Mouse (Mus musculus) induced T-regulatory cell, adult 2 months (primary cell): ENCODE measurements at regions not wholly inside any gene's neighbourhood (a gene's known extent, or its start where the extent isn't known, plus 50 kb on each side); places are given as distances from the start of the nearest gene placed in this dataset.

Experiments
- DNase-seq: peaks from one replicate; pipeline ENCODE4 v3.0.0-alpha.2; 2012; ENCODE audit warnings: low read depth

GRCm38 (mm10) chr8:89426969-89427368, 383.0 kb upstream of the Sall1 start:
- no peak for DNase-seq

GRCm38 (mm10) chr8:89415287-89415686, 371.3 kb upstream of the Sall1 start:
- no peak for DNase-seq

GRCm38 (mm10) chr8:89412500-89412899, 368.5 kb upstream of the Sall1 start:
- no peak for DNase-seq

GRCm38 (mm10) chr8:89412046-89412445, 368.1 kb upstream of the Sall1 start:
- DNase-seq, result no peak

GRCm38 (mm10) chr8:89406688-89407087, 362.7 kb upstream of the Sall1 start:
- no peak for DNase-seq

GRCm38 (mm10) chr8:89404287-89404686, 360.3 kb upstream of the Sall1 start:
- no peak for DNase-seq

- no peak for DNase-seq
These were observed 352.7 kb upstream of the Sall1 start for GRCm38 (mm10) chr8:89396673-89397072.

- DNase-seq, result no peak
These were observed 348.8 kb upstream of the Sall1 start for GRCm38 (mm10) chr8:89392749-89393148.

GRCm38 (mm10) chr8:89388761-89389160, 344.8 kb upstream of the Sall1 start:
- DNase-seq, result no peak

- DNase-seq, result no peak
These were observed 343.3 kb upstream of the Sall1 start for GRCm38 (mm10) chr8:89387295-89387694.

- no peak for DNase-seq
These were observed 341.1 kb upstream of the Sall1 start for GRCm38 (mm10) chr8:89385028-89385427.

- no peak for DNase-seq
These were observed 339.8 kb upstream of the Sall1 start for GRCm38 (mm10) chr8:89383781-89384180.

GRCm38 (mm10) chr8:89382538-89383380, 338.8 kb upstream of the Sall1 start:
- DNase-seq, result no peak

- no peak for DNase-seq
These were observed 336.5 kb upstream of the Sall1 start for GRCm38 (mm10) chr8:89380436-89380835.

GRCm38 (mm10) chr8:89372761-89373160, 328.8 kb upstream of the Sall1 start:
- no peak for DNase-seq

GRCm38 (mm10) chr8:89371773-89372132, 327.8 kb upstream of the Sall1 start:
- DNase-seq, result no peak

- DNase-seq, result no peak
These were observed 327.1 kb upstream of the Sall1 start for GRCm38 (mm10) chr8:89370816-89371772.

- no peak for DNase-seq
These were observed 321.5 kb upstream of the Sall1 start for GRCm38 (mm10) chr8:89365430-89365829.

- DNase-seq, result no peak
These were observed 314.4 kb upstream of the Sall1 start for GRCm38 (mm10) chr8:89358411-89358810.

GRCm38 (mm10) chr8:89345547-89345946, 301.6 kb upstream of the Sall1 start:
- DNase-seq, result no peak

GRCm38 (mm10) chr8:89341686-89342085, 297.7 kb upstream of the Sall1 start:
- DNase-seq, result no peak

- no peak for DNase-seq
These were observed 291.5 kb upstream of the Sall1 start for GRCm38 (mm10) chr8:89335416-89335815.
